Mouse (Mus musculus) kidney, embryonic 15.5 days (tissue): Measurements from ENCODE around the gene Macc1. TPM values are rescaled to one million over a fixed set of nuclear protein-coding genes. Genes with fewer than 3 reads are reported as not detected.

ENCODE experiments used
- ATAC-seq: fragments of 200-750 bp; cut with Nextera tagmentation; replicated peaks from 2 replicates; pipeline ENCODE4 v1.8.0; 2017; ENCODE audit warnings: moderate TSS enrichment; ENCODE audit not compliant: low FRiP score
- H3K27ac ChIP-seq: fragments of 300-500 bp; sonication (generic); 2 replicates; pipeline ENCODE4 v1.5.1; 2015; ENCODE audit warnings: mild to moderate bottlenecking, inconsistent platforms
- H3K27me3 ChIP-seq: fragments of 300-500 bp; sonication (generic); 2 replicates; pipeline ENCODE4 v1.6.1; 2015; ENCODE audit warnings: inconsistent platforms
- H3K36me3 ChIP-seq: fragments of 300-500 bp; sonication (generic); 2 replicates; pipeline ENCODE4 v1.6.1; 2015; ENCODE audit warnings: inconsistent platforms
- H3K4me1 ChIP-seq: fragments of 300-500 bp; sonication (generic); 2 replicates; pipeline ENCODE4 v1.6.1; 2015; ENCODE audit warnings: inconsistent platforms
- H3K4me2 ChIP-seq: fragments of 300-500 bp; sonication (generic); 2 replicates; pipeline ENCODE4 v1.6.1; 2015; ENCODE audit warnings: moderate library complexity, mild to moderate bottlenecking, inconsistent platforms
- H3K4me3 ChIP-seq: fragments of 300-500 bp; sonication (generic); replicated peaks from 2 replicates; pipeline ENCODE4 v1.5.1; 2015; ENCODE audit warnings: mild to moderate bottlenecking, inconsistent platforms
- H3K9ac ChIP-seq: fragments of 300-500 bp; sonication (generic); 2 replicates; pipeline ENCODE4 v1.6.1; 2015; ENCODE audit warnings: mild to moderate bottlenecking, inconsistent platforms
- H3K9me3 ChIP-seq: fragments of 300-500 bp; sonication (generic); replicated peaks from 2 replicates; pipeline ENCODE4 v1.6.1; 2016; ENCODE audit warnings: inconsistent platforms
- WGBS: fragments of 180-500 bp; shearing (Covaris S2); methylation state at CpG from one replicate; pipeline ENCODE4 v1.1.7; 2015; ENCODE audit warnings: mixed read lengths; 5-methylcytosine and 5-hydroxymethylcytosine counted together
- polyA plus RNA-seq: library from polyadenylated mRNA; unstranded; fragments of >200 nt; fragmentation: Nextera tagmentation; extraction: Ambion mirVana; gene quantifications from 2 replicates; pipeline ENCODE4 v1.2.1, GENCODE M21; 2015

The Macc1 gene
- polyA plus RNA-seq, 1 experiment from 2014 or later: 0.91 TPM

DNA sequence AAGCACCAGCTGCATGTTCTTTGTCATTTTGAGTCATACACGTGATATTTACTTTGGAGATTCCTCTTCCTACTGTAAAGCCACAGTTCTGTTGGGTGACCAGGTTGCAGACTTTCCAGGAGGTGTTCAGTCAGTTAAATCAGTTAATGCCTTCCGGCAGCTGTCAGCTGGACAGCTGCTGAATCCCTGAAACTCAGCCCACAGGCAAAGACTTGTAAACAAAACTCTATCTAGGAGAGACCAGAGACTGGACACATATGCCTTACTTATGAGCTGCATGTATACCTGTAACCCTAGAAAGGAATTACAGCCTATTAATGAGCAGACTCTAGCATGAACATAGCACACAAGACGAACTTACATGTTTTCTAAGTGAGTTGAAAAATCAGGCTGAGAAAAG lies 137.2 kb downstream of the Macc1 start:
- no peaks in the 10 kb centered on the region for H3K9me3 ChIP-seq
- H3K27me3 ChIP-seq: no peaks in the 10 kb centered on the region
- no peak overlapping the region for H3K27ac ChIP-seq
- no peak overlapping the region for H3K4me3 ChIP-seq
- ATAC-seq: no peak
- no peak overlapping the region for H3K4me2 ChIP-seq
- no peaks in the 10 kb centered on the region for H3K36me3 ChIP-seq
- 50% methylated on average over 3 of the region's 3 CpGs for WGBS
- H3K4me1 ChIP-seq: no peaks in the 10 kb centered on the region
- no peak overlapping the region for H3K9ac ChIP-seq

- WGBS: 27% methylated on average over 1 of the region's 1 CpGs
- Histone ChIP-seq H3K9me3 (no peaks in the 10 kb centered on the region), H3K27ac (no peak overlapping the region), H3K4me1 (no peaks in the 10 kb centered on the region), H3K4me3 (no peak overlapping the region), H3K9ac (no peak overlapping the region), H3K4me2 (no peak overlapping the region), H3K36me3 (no peaks in the 10 kb centered on the region), H3K27me3 (no peaks in the 10 kb centered on the region)
- ATAC-seq: no peak
Observed at GRCm38 (mm10) chr12:119454076-119454475, 140.0 kb downstream of the Macc1 start.

DNA sequence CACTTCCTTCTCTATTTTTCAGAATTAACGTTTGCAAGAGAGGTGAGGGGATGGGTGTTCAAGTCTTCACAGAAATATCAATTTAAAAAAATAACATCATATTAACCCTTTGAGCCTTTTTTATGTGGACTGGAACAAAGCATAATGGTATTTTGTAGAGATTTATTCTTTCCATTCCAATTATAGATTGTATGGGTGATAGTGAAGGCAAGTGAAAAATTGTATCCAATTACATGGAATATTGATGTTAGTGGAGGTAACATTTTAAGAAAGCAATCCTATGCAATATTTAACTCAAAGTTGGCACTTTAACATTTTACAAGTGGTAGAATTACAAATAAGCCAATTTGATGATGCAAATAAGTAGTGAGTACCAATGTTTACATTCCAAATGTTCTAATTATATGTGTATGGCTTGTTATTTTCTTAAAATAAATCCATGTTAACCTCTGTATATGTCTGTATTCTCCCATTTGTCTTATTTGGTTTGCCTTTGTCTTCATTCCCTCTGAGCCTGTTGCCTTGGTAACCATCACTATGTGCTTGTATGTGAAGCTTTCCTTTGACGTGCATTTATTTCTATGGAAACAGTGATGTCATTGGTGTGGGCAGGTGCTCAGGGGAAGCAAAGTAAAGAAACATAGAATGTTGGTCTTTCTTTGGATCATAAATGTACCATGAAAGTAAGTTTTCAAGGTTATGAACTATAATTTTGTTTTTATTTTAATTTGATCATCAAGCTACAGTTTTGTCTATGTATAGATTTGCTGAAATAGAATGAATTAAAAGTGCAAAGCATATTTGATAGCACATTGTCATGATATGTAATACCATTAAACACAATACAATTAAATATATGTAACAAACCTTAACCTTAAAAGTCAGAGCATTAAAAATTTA lies 150.2 kb downstream of the Macc1 start:
- Histone ChIP-seq H3K9me3 (no peaks in the 10 kb centered on the region), H3K4me1 (no peaks in the 10 kb centered on the region), H3K27ac (no peak overlapping the region), H3K9ac (no peak overlapping the region), H3K4me2 (no peak overlapping the region), H3K4me3 (no peak overlapping the region), H3K27me3 (no peaks in the 10 kb centered on the region), H3K36me3 (no peaks in the 10 kb centered on the region)
- ATAC-seq: no peak
- WGBS: 59% methylated on average over 2 of the region's 2 CpGs

DNA sequence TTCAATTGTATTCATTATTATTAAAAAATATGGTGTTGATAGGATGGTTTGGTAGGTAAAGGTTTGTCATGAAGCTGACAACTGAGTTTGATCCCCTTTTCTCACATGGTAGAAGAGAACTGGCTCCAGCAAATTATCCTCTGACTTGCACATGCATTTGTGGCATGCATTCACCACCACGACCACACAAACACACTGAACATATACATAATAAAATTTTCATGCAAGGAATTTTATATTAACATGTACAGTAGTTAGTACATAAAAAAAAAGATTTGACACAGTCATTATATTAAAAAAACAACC lies 150.8 kb downstream of the Macc1 start:
- no peaks in the 10 kb centered on the region for H3K9me3 ChIP-seq
- no peak overlapping the region for H3K4me2 ChIP-seq
- no peaks in the 10 kb centered on the region for H3K4me1 ChIP-seq
- no peak for ATAC-seq
- H3K27ac ChIP-seq: no peak overlapping the region
- H3K9ac ChIP-seq: no peak overlapping the region
- H3K27me3 ChIP-seq: no peaks in the 10 kb centered on the region
- no peak overlapping the region for H3K4me3 ChIP-seq
- 59% methylated on average over 1 of the region's 1 CpGs for WGBS
- H3K36me3 ChIP-seq: no peaks in the 10 kb centered on the region

GRCm38 (mm10) chr12:119467656-119468055 lies 153.6 kb downstream of the Macc1 start:
- Histone ChIP-seq H3K27ac (no peak overlapping the region), H3K4me1 (no peaks in the 10 kb centered on the region), H3K9ac (no peak overlapping the region), H3K36me3 (no peaks in the 10 kb centered on the region), H3K9me3 (no peaks in the 10 kb centered on the region), H3K27me3 (no peaks in the 10 kb centered on the region), H3K4me3 (no peak overlapping the region), H3K4me2 (no peak overlapping the region)
- WGBS: 72% methylated on average over 1 of the region's 1 CpGs
- ATAC-seq: no peak

DNA sequence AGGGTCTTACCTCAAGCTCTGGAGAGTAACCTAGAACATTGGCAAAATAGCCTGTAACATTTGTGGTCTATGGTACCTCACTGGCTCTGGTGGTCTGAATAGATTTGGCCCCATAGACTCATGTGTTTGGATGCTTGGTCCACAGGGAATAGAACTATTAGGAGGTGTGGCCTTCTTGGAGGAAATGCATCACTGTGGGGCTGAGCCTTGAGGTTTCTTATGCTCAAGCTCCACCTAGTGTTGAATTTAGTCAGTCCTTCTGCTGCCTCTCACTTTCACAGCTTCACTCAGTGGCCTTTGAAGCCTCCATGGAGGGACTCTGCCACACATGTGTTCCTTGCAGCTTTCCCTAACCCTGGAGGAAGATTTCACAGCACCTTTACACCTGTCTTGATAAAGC lies 156.2 kb downstream of the Macc1 start:
- H3K27me3 ChIP-seq: no peaks in the 10 kb centered on the region
- no peak overlapping the region for H3K4me3 ChIP-seq
- H3K27ac ChIP-seq: no peak overlapping the region
- no peak overlapping the region for H3K4me2 ChIP-seq
- no peaks in the 10 kb centered on the region for H3K36me3 ChIP-seq
- ATAC-seq: no peak
- no peak overlapping the region for H3K9ac ChIP-seq
- no peaks in the 10 kb centered on the region for H3K9me3 ChIP-seq
- H3K4me1 ChIP-seq: no peaks in the 10 kb centered on the region

DNA sequence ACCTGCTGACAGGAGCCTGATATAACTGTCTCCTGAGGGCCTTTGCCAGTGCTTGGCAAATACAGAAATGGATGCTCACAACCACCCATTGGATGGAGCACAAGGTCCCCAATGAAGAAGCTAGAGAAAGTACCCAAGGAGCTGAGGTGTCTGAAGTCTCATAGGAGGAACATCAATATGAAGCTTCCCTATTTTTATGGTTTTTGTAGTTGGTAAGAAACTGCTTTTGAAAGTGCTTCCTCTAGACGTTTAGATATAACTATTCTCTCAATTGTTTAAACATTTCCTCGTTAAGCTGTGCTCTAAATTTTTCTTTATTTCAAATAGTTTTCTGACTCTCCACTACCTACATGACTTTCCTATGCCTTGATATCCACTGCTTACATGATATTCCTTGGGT lies 169.2 kb downstream of the Macc1 start:
- WGBS: 85% methylated on average over 2 of the region's 2 CpGs
- H3K4me3 ChIP-seq: no peak overlapping the region

DNA sequence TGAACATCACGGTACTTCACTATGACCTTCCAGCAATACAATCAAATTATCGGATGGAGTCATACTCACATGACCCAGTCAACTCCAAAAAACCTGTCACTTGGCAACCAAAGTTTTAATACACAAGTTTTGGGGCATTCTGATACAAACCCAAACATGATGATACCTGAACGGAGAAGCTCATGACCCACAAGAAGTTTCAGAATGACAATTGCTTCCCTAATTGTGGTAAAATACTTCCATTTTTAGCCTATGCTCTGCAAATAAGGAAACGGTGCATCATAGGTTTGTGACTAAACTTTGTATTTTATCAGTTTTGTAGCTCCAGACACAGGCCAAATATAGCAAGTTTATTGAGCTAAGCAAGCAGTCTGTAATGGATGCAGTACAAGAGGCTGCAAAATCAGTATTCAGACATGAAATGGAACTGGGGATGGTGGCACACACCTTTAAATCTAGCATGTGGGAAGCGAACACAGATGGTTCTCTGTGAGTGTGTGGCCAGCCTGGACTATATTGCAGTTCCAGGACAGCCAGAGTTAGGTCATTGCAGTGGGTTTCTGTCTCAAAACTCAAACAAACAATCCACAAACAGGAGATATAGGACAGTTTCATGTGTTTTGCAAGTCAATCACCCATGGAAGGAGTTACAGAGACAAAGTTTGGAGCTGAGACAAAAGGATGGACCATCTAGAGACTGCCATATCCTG lies 170.0 kb downstream of the Macc1 start:
- no peak overlapping the region for H3K4me3 ChIP-seq
- H3K9ac ChIP-seq: no peak overlapping the region
- H3K27me3 ChIP-seq: no peaks in the 10 kb centered on the region
- H3K36me3 ChIP-seq: no peaks in the 10 kb centered on the region
- no peaks in the 10 kb centered on the region for H3K9me3 ChIP-seq
- H3K4me1 ChIP-seq: no peaks in the 10 kb centered on the region
- WGBS: 89% methylated on average over 5 of the region's 5 CpGs
- no peak overlapping the region for H3K4me2 ChIP-seq
- H3K27ac ChIP-seq: no peak overlapping the region
- no peak for ATAC-seq

More for the DNA sequence above, 169.2 kb downstream of the Macc1 start:
- no peak overlapping the region for H3K27ac ChIP-seq
- no peaks in the 10 kb centered on the region for H3K27me3 ChIP-seq
- H3K9me3 ChIP-seq: no peaks in the 10 kb centered on the region
- no peak overlapping the region for H3K9ac ChIP-seq
- H3K4me1 ChIP-seq: no peaks in the 10 kb centered on the region
- no peaks in the 10 kb centered on the region for H3K36me3 ChIP-seq
- no peak for ATAC-seq
- no peak overlapping the region for H3K4me2 ChIP-seq

GRCm38 (mm10) chr12:119511145-119511544 lies 197.1 kb downstream of the Macc1 start:
- Histone ChIP-seq H3K36me3 (no peaks in the 10 kb centered on the region), H3K4me3 (no peak overlapping the region), H3K27ac (no peak overlapping the region), H3K4me1 (no peaks in the 10 kb centered on the region), H3K9ac (no peak overlapping the region), H3K27me3 (no peaks in the 10 kb centered on the region), H3K9me3 (no peaks in the 10 kb centered on the region), H3K4me2 (no peak overlapping the region)
- no peak for ATAC-seq

Other genes with a start within 250 kb of the Macc1 start
- 3.1 and 3.2 TPM in 2 replicates for gene Itgb8, start 75.5 kb upstream of the Macc1 start, polyA plus RNA-seq